Mouse (Mus musculus) embryonic fibroblast, embryonic 13.5 days (primary cell): ENCODE results near the gene Tnfaip2. TPM values are rescaled to one million over a fixed set of nuclear protein-coding genes. Genes with fewer than 3 reads are reported as not detected.

ENCODE experiments used
- H3K27ac ChIP-seq: 2 replicates; pipeline ENCODE4 v1.5.1; 2012; ENCODE audit warnings: low read length, control low read depth, inconsistent platforms; ENCODE audit not compliant: insufficient read depth
- H3K4me1 ChIP-seq: 2 replicates; pipeline ENCODE4 v1.6.1; 2011; ENCODE audit warnings: low read length; ENCODE audit not compliant: control insufficient read depth, insufficient read depth
- H3K4me3 ChIP-seq: 2 replicates; pipeline ENCODE4 v1.5.1; 2011; ENCODE audit warnings: mild to moderate bottlenecking, control low read depth, low read length; ENCODE audit not compliant: insufficient read depth
- CTCF ChIP-seq: IDR thresholded peaks from 2 replicates; pipeline ENCODE4 v1.5.1; 2011; ENCODE audit warnings: mild to moderate bottlenecking, control low read depth, low read length, moderate library complexity, borderline replicate concordance; ENCODE audit not compliant: insufficient read depth
- POLR2A ChIP-seq: IDR thresholded peaks from 2 replicates; pipeline ENCODE4 v1.6.1; 2011; ENCODE audit warnings: low read depth, mild to moderate bottlenecking, control low read depth, low read length, moderate library complexity
- polyA plus RNA-seq: library from polyadenylated mRNA; stranded (reverse); fragments of >200 nt; gene quantifications from 2 replicates; pipeline ENCODE4 v1.2.4, GENCODE M21; 2011; ENCODE audit warnings: low read depth; ENCODE audit not compliant: missing spikeins, insufficient read length

Tnfaip2 gene
- polyA plus RNA-seq, 1 experiment = 46.5 TPM

GRCm38 (mm10) chr12:111427438-111428113, 14.7 kb upstream of the Tnfaip2 start:
- peaks cover 13% of the 10 kb centered on the region for H3K4me1 ChIP-seq
- H3K4me3 ChIP-seq = no peak overlapping the region
- TF ChIP-seq POLR2A = no peak
- TF ChIP-seq CTCF = no peak
- no peak overlapping the region for H3K27ac ChIP-seq

GRCm38 (mm10) chr12:111428364-111428763, 13.9 kb upstream of the Tnfaip2 start:
- Histone ChIP-seq H3K4me1 (peaks cover 13% of the 10 kb centered on the region), H3K4me3 (no peak overlapping the region), H3K27ac (peak overlapping the region; percentile 98; the same call in 1 of the 2 replicates)
- TF ChIP-seq CTCF (no peak), POLR2A (no peak)

- TF ChIP-seq CTCF = no peak
- TF ChIP-seq POLR2A = peak; percentile 68
- Histone ChIP-seq H3K4me3 (peak overlapping the region; percentile 14), H3K4me1 (peaks cover 13% of the 10 kb centered on the region), H3K27ac (peak overlapping the region; percentile 98)
These were observed 13.0 kb upstream of the Tnfaip2 start for GRCm38 (mm10) chr12:111428961-111429911.

GRCm38 (mm10) chr12:111430049-111430867, 12.0 kb upstream of the Tnfaip2 start:
- Histone ChIP-seq H3K27ac (peak overlapping the region; percentile 98), H3K4me3 (0 out of 2 replicates have a peak overlapping the region, but pooled peaks have one; percentile 0), H3K4me1 (peaks cover 13% of the 10 kb centered on the region)
- TF ChIP-seq CTCF (no peak), POLR2A (peak; percentile 67)

DNA sequence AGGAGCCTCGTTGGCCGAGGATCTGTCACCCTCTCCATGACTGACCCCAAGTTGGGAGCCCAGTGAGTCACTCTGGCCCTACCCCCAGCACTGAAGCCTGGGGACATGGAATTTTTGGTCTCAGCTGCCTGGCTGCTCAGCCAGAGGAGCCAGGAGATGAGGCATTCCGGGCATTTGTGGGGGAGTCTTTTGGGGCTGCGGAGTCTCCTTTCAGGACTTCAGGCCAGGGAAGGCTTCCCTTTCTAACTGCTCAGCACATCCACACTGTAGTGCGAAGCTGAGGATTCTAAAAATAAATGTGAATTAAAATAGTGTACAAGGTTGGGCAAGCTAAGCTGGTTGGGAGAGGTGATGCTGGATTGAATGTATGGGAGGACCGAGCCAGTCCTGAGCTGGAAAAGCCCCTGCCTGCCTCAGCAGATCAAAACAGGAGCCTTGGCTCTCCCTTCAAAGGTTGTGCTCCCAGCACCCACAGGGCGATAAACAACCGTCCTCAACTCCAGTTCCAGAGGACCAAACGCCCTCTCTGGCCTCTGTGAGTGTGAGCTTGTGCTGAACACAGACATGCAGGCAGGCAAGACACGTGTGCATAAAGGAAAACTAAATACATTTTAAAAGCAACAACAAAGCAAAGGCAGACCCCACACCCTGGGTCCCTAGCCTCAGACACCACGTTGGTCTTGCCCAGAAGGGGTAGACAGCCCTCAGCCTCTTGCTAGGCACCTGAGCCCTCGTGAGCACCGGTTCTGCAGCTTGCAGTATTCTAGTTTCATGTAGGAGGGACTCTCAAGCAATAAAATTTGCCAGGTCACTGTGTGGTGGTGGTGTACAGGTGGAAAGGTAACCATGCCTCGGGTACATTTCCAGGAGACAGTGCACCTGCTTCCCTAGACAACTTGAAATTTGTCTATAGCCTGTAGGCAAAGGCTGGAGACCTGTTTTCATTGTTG, 11.1 kb upstream of the Tnfaip2 start:
- Histone ChIP-seq H3K4me3 (no peak overlapping the region), H3K4me1 (peaks cover 13% of the 10 kb centered on the region), H3K27ac (peak overlapping the region; percentile 98)
- 0 out of 2 replicates have a peak, but pooled peaks have one; percentile 34 for TF ChIP-seq POLR2A
- TF ChIP-seq CTCF = no peak

GRCm38 (mm10) chr12:111432097-111432496, 10.2 kb upstream of the Tnfaip2 start:
- peak overlapping the region; percentile 98; the same call in 1 of the 2 replicates for H3K27ac ChIP-seq
- H3K4me3 ChIP-seq = no peak overlapping the region
- no peak for TF ChIP-seq CTCF
- TF ChIP-seq POLR2A = no peak
- H3K4me1 ChIP-seq = peaks cover 13% of the 10 kb centered on the region

DNA sequence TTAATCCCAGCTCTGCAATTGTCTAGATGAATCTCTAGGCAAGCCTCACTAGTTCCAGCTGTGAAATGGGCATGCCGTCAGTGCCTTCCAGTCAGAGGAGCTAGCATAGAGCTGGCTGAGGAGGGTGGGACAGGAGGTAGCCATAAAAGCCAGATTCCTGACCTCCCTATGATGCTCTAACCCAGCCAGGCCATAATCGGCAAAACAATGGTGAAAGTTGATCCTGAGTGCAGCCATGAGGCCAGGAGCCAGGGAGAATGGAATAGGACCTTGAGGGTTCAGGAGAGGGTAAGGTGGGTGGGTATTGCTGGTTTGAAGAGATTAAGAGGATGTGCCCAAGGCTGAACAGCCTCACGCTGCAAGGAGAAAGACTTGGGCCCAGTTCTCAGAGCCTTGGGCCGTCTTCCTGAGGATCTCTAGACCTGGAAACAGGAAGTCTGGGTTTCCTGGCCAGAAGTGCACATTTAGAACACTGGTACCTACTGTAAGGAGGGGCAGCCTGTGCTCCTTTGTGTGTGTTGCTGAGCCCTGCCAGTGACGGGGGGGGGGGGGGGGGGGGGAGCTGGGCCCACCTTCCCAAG, 9.4 kb upstream of the Tnfaip2 start:
- no peak overlapping the region for H3K27ac ChIP-seq
- no peak for TF ChIP-seq CTCF
- no peak for TF ChIP-seq POLR2A
- no peak overlapping the region for H3K4me3 ChIP-seq
- peaks cover 13% of the 10 kb centered on the region for H3K4me1 ChIP-seq

DNA sequence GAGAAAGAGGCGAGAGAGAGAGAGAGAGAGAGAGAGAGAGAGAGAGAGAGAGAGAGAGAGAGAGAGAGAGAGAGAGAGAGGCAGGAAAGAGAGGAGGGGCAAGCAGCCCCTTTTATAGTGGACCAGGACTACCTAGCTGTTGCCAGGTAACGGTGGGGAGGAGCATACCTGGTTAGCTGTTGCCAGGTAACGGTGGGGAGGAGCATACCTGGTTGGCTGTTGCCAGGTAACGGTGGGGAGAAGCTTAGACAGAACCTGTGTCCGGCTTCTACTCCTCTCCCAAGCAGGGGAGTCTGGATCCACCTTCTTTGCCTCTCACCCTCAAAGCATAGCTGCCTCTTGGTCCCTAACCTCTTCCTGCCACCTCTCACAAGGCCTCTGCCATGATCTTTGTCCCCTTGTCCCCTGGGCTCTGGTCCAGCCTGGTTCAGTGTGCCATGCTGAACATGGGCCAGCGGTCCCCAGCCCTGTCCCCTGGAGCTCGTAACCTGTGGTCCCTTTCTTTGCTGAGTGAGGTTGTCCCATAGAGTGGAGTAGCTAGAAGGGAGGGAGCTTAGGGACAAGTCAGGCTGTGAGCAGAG, 8.0 kb upstream of the Tnfaip2 start:
- Histone ChIP-seq H3K4me1 (peaks cover 13% of the 10 kb centered on the region), H3K4me3 (no peak overlapping the region), H3K27ac (0 out of 2 replicates have a peak overlapping the region, but pooled peaks have one; percentile 0)
- TF ChIP-seq POLR2A (no peak), CTCF (no peak)
